ENCODE assay signal across 29 mouse cellular contexts in genomic region chr4:124810056-124810455, GRCm38 (mm10). TPM values are rescaled to one million over a fixed set of nuclear protein-coding genes. Genes with fewer than 3 reads are reported as not detected.
A peak's percentile ranks its signal among the peaks of the same experiment; 100 is the strongest.
DNase-seq lines count a peak whose midpoint lies in the region; ATAC-seq and TF ChIP-seq lines count a peak whose summit lies in the region.
"Had no signal": no experiment of that assay in that cellular context is flagged by ENCODE, and none has a peak within 500 bp of the region (broad histone marks: within the 10 kb centered on the region; RNA-seq: fewer than 3 reads in every experiment).

No protein-coding gene starts in this region.

- no peak overlapping the region for H3K9ac ChIP-seq in liver, adult 2 months (ENCODE audit: low read depth, low read length)
- H3K9ac ChIP-seq in liver, embryonic 13.5 days, result no peak overlapping the region
- H3K9ac ChIP-seq: embryonic facial prominence, embryonic 13.5 days; embryonic facial prominence, embryonic 15.5 days; forebrain, embryonic 12.5 days had no signal

- H3K4me3 ChIP-seq in kidney, adult 2 months (ENCODE audit: insufficient read depth, low read depth, low read length), result no peak overlapping the region
- no peak overlapping the region for H3K4me3 ChIP-seq in liver, adult 2 months (ENCODE audit: insufficient read depth, low read depth, low read length)
- H3K4me3 ChIP-seq in liver, embryonic 13.5 days (replicated peaks), result no peak overlapping the region
- H3K4me3 ChIP-seq: embryonic facial prominence, embryonic 13.5 days; embryonic facial prominence, embryonic 15.5 days; forebrain, embryonic 10.5 days; forebrain, embryonic 12.5 days had no signal

- intact Hi-C loops in gastrocnemius, postnatal 36 days (cut with DNase I), result no loop called here

- no peak for ATAC-seq in liver, embryonic 13.5 days (ENCODE audit: low read depth)
- ATAC-seq: activated CD4-positive, CD25-positive, alpha-beta regulatory T cell, adult 4 months; CD4-positive, CD25-positive, alpha-beta regulatory T cell, adult 4 months; forebrain, embryonic 14.5 days; forebrain, embryonic 16.5 days; Patski had no signal

- H3K27ac ChIP-seq in kidney, adult 2 months (ENCODE audit: insufficient read depth, low read depth, low read length), result peak overlapping the region; percentile 62
- H3K27ac ChIP-seq in liver, adult 2 months (replicated peaks; ENCODE audit: insufficient read depth, low read depth, low read length), result peak overlapping the region; percentile 87
- 0 out of 2 replicates have a peak overlapping the region, but pooled peaks have one; percentile 7 for H3K27ac ChIP-seq in liver, embryonic 13.5 days
- H3K27ac ChIP-seq: embryonic facial prominence, embryonic 13.5 days; embryonic facial prominence, embryonic 15.5 days; forebrain, embryonic 10.5 days; forebrain, embryonic 12.5 days had no signal

- no peaks in the 10 kb centered on the region for H3K9me3 ChIP-seq in liver, embryonic 13.5 days (replicated peaks)
- H3K9me3 ChIP-seq: embryonic facial prominence, embryonic 13.5 days; embryonic facial prominence, embryonic 15.5 days; forebrain, embryonic 10.5 days; forebrain, embryonic 12.5 days; G1E had no signal

- H3K4me2 ChIP-seq in liver, embryonic 13.5 days, result no peak overlapping the region
- H3K4me2 ChIP-seq: embryonic facial prominence, embryonic 13.5 days; embryonic facial prominence, embryonic 15.5 days; forebrain, embryonic 12.5 days had no signal

- H3K27me3 ChIP-seq in kidney, adult 2 months (replicated peaks; ENCODE audit: control insufficient read depth, insufficient read depth, low read length), result no peaks in the 10 kb centered on the region
- no peaks in the 10 kb centered on the region for H3K27me3 ChIP-seq in liver, adult 2 months (ENCODE audit: control insufficient read depth, insufficient read depth, low read length)
- H3K27me3 ChIP-seq in liver, embryonic 13.5 days, result no peaks in the 10 kb centered on the region
- H3K27me3 ChIP-seq: CH12.LX; embryonic facial prominence, embryonic 13.5 days; embryonic facial prominence, embryonic 15.5 days; forebrain, embryonic 12.5 days; Patski had no signal

- 62% methylated on average over 7 of the region's 7 CpGs for WGBS in kidney, adult 2 months
- 16% methylated on average over 7 of the region's 7 CpGs for WGBS in liver, adult 2 months
- WGBS in liver, embryonic 13.5 days (ENCODE audit: insufficient replicate concordance), result 81% methylated on average over 7 of the region's 7 CpGs

- no peak for TF ChIP-seq POLR2A in kidney, adult 2 months (IDR thresholded peaks at IDR 0.05; ENCODE audit: low read depth, low read length)
- TF ChIP-seq POLR2A in liver, adult 2 months (IDR thresholded peaks at IDR 0.05; ENCODE audit: extremely low read depth, insufficient read depth, low read length), result no peak

- no peak for TF ChIP-seq CTCF in kidney, adult 2 months (conservative IDR thresholded peaks at IDR 0.05; ENCODE audit: insufficient read depth, insufficient read length, low read depth, low read length)
- no peak for TF ChIP-seq CTCF in liver, adult 2 months (IDR thresholded peaks at IDR 0.05; ENCODE audit: low read depth, low read length)

- peaks cover 29% of the 10 kb centered on the region for H3K79me2 ChIP-seq in liver, adult 2 months (ENCODE audit: control insufficient read depth, insufficient read depth, low read length)

- no peaks in the 10 kb centered on the region for H3K36me3 ChIP-seq in kidney, adult 2 months (ENCODE audit: control insufficient read depth, insufficient read depth, low read length)
- H3K36me3 ChIP-seq in liver, adult 2 months (ENCODE audit: control insufficient read depth, insufficient read depth, low read length), result peaks cover 10% of the 10 kb centered on the region; the same call in 1 of the 2 replicates
- peaks cover 77% of the 10 kb centered on the region for H3K36me3 ChIP-seq in liver, embryonic 13.5 days

- DNase-seq in kidney, adult 2 months, result no peak
- no peak for DNase-seq in kidney, postnatal 36 days
- DNase-seq in liver, adult 2 months (ENCODE audit: extremely low read depth, low read depth, low spot score), result peak; percentile 88
- DNase-seq in liver, result no peak
- DNase-seq in fat pad, adult 2 months (ENCODE audit: extremely low read depth, low read depth, low spot score), result peak; percentile 71
- DNase-seq in liver, embryonic 13.5 days, result no peak
- DNase-seq in right cerebral cortex, postnatal 14 days, result no peak
- DNase-seq in gastrocnemius, postnatal 36 days, result no peak
- DNase-seq: adrenal gland, adult 8-10 months; adrenal gland, postnatal 25 days; B cell, adult 2 months; cerebellum, adult 11 months; cerebellum, adult 18-20 months; cerebellum, adult 8-10 months; cerebellum, adult 9-11 months; cerebellum, postnatal 14 days; cerebellum, postnatal 36 days; embryo, embryonic 11 days had no signal

- peaks cover 7% of the 10 kb centered on the region for H3K4me1 ChIP-seq in kidney, adult 2 months (ENCODE audit: control insufficient read depth, insufficient read depth, low read length)
- H3K4me1 ChIP-seq in liver, adult 2 months (ENCODE audit: control insufficient read depth, insufficient read depth, low read length), result peaks cover 29% of the 10 kb centered on the region
- peaks cover 59% of the 10 kb centered on the region for H3K4me1 ChIP-seq in liver, embryonic 13.5 days (replicated peaks)
- H3K4me1 ChIP-seq: embryonic facial prominence, embryonic 13.5 days; embryonic facial prominence, embryonic 15.5 days had no signal

RNA-seq across cellular contexts. Expression of gene Mtf1, which starts 8.2 kb away (rescaled TPM):
- 7.5 and 8.9 TPM in 2 replicates for polyA plus RNA-seq in kidney, adult 2 months (2012; rRNA removed)
- 4.3 and 5.5 TPM in 2 replicates for total RNA-seq in liver, adult 2 months (2014; rRNA removed)
- 5.1 and 6.0 TPM in 2 replicates for polyA plus RNA-seq in liver, adult 2 months (2012; rRNA removed)
- polyA plus RNA-seq in liver, embryonic 13.5 days (2015; fragmentation: Nextera tagmentation; extraction: Ambion mirVana), result 14.4 and 15.5 TPM in 2 replicates
- total RNA-seq in gastrocnemius, postnatal 36 days (2021), result 10 to 100 TPM; 11.6 to 12.2 TPM

RNA-seq across cellular contexts. Expression of gene Yrdc, which starts 40.4 kb away (rescaled TPM):
- polyA plus RNA-seq in kidney, adult 2 months (2012; rRNA removed), result 34.3 TPM in 2 replicates
- 17.0 and 19.3 TPM in 2 replicates for total RNA-seq in liver, adult 2 months (2014; rRNA removed)
- polyA plus RNA-seq in liver, adult 2 months (2012; rRNA removed), result 25.1 and 36.9 TPM in 2 replicates
- polyA plus RNA-seq in liver, embryonic 13.5 days (2015; fragmentation: Nextera tagmentation; extraction: Ambion mirVana), result 20.0 and 23.2 TPM in 2 replicates
- total RNA-seq in gastrocnemius, postnatal 36 days (2021), result 1 to 10 TPM; 6.1 to 9.4 TPM

RNA-seq across cellular contexts. Expression of gene 1110065P20Rik, which starts 40.9 kb away (rescaled TPM):
- 57.8 and 69.5 TPM in 2 replicates for polyA plus RNA-seq in kidney, adult 2 months (2012; rRNA removed)
- total RNA-seq in liver, adult 2 months (2014; rRNA removed), result 35.5 and 41.5 TPM in 2 replicates
- polyA plus RNA-seq in liver, adult 2 months (2012; rRNA removed), result 43.5 and 49.9 TPM in 2 replicates
- polyA plus RNA-seq in liver, embryonic 13.5 days (2015; fragmentation: Nextera tagmentation; extraction: Ambion mirVana), result 12.1 and 15.3 TPM in 2 replicates
- total RNA-seq in gastrocnemius, postnatal 36 days (2021), result 10 to 100 TPM; 19.6 to 20.4 TPM

RNA-seq across cellular contexts. Expression of gene Maneal, which starts 51.9 kb away (rescaled TPM):
- polyA plus RNA-seq in kidney, adult 2 months (2012; rRNA removed), result 0.27 and 0.33 TPM in 2 replicates
- under 0.01 TPM in 1 of 2 replicates, not detected in the other for total RNA-seq in liver, adult 2 months (2014; rRNA removed)
- not detected in 2 replicates for polyA plus RNA-seq in liver, adult 2 months (2012; rRNA removed)
- polyA plus RNA-seq in liver, embryonic 13.5 days (2015; fragmentation: Nextera tagmentation; extraction: Ambion mirVana), result 0.03 and 0.05 TPM in 2 replicates
- under 1 TPM; 0.39 to 0.43 TPM for total RNA-seq in gastrocnemius, postnatal 36 days (2021)
- polyA plus RNA-seq: G1E, Patski had no signal

Comparison
In these comparisons a context has a peak if more than half of its experiments do, and no peak if none do; other contexts are left out.
1. DNase-seq: peak in liver, adult 2 months (single experiment) and fat pad, adult 2 months (single experiment); none in kidney, adult 2 months (single experiment), kidney, postnatal 36 days (0 of 2), liver (single experiment), liver, embryonic 13.5 days (single experiment), right cerebral cortex, postnatal 14 days (single experiment) and gastrocnemius, postnatal 36 days (0 of 2).
2. H3K27ac ChIP-seq: peak in every context shown above with its lines; median percentile 87 in liver, adult 2 months; 62 in kidney, adult 2 months; 7 in liver, embryonic 13.5 days.